Mouse (Mus musculus) left cerebral cortex, adult 2 months (tissue): ENCODE data around the gene Jsrp1. TPM values are rescaled to one million over a fixed set of nuclear protein-coding genes. Genes with fewer than 3 reads are reported as not detected.
"Not testable (repeated sequence)": the region's sequence is repeated elsewhere in the genome, so short reads cannot be mapped to it uniquely, and the experiment has no call there.

ENCODE experiments used
- DNase-seq, 2 experiments: peaks; one replicate each; pipeline ENCODE4 v3.0.0; 2021 to 2022; ENCODE audit warnings: low spot score in 2 of 2, mixed read lengths in 1 of 2; ENCODE audit errors: extremely low spot score in 1 of 2
- H3K27ac ChIP-seq: fragments of 200-600 bp; 2 replicates; pipeline ENCODE4 v1.8.1; 2022
- H3K4me3 ChIP-seq: fragments of 200-600 bp; 2 replicates; pipeline ENCODE4 v1.8.1; 2022
- CTCF ChIP-seq: fragments of 200-600 bp; IDR thresholded peaks from 2 replicates; pipeline ENCODE4 v1.8.1; 2022; ENCODE audit warnings: antibody characterized with exemption, mild to moderate bottlenecking, moderate library complexity
- intact Hi-C: fragments of 180-260 bp; cut with DNase I; formaldehyde crosslinking; loops from one replicate; pipeline ENCODE4 v1.15.1; 2025
- total RNA-seq, 2 experiments: library from RNA; stranded (reverse); gene quantifications; 2 replicates each; pipeline ENCODE4 v1.2.3; 2021

Gene Jsrp1
- total RNA-seq, 2 experiments from 2014 or later: 5.9 to 7.4 TPM

- no peak for DNase-seq
- TF ChIP-seq CTCF: no peak
- intact Hi-C loops: no loop called here
- Histone ChIP-seq H3K27ac (no peak overlapping the region), H3K4me3 (no peak overlapping the region)
These were observed 17.8 kb upstream of the Jsrp1 start for GRCm38 (mm10) chr10:80831136-80831535.

GRCm38 (mm10) chr10:80829359-80830278 is 16.3 kb upstream of the Jsrp1 start:
- H3K4me3 ChIP-seq: no peak overlapping the region
- intact Hi-C loops: loop anchor here (5.0 kb wide), 1 partner anchor 168 kb away; no protein-coding TSS in a partner anchor
- no peak for DNase-seq
- H3K27ac ChIP-seq: no peak overlapping the region
- TF ChIP-seq CTCF: no peak

GRCm38 (mm10) chr10:80828587-80828986 is 15.3 kb upstream of the Jsrp1 start:
- DNase-seq, H3K27ac ChIP-seq: not testable (repeated sequence)
- H3K4me3 ChIP-seq: peak overlapping the region; percentile 93
- intact Hi-C loops: loop anchor here (5.0 kb wide), 1 partner anchor 169 kb away; no protein-coding TSS in a partner anchor

GRCm38 (mm10) chr10:80827870-80828420 is 14.6 kb upstream of the Jsrp1 start:
- intact Hi-C loops: loop anchor here (5.0 kb wide), 1 partner anchor 169 kb away; no protein-coding TSS in a partner anchor
- Histone ChIP-seq H3K27ac (no peak overlapping the region), H3K4me3 (peak overlapping the region; percentile 93)
- no peak for TF ChIP-seq CTCF
- DNase-seq: no peak

- no peak for TF ChIP-seq CTCF
- intact Hi-C loops: loop anchor here (5.0 kb wide), 1 partner anchor 170 kb away; no protein-coding TSS in a partner anchor
- Histone ChIP-seq H3K27ac (peak overlapping the region; percentile 98), H3K4me3 (peak overlapping the region; percentile 93)
- DNase-seq: no peak
These were observed 14.0 kb upstream of the Jsrp1 start for GRCm38 (mm10) chr10:80827063-80827869.

GRCm38 (mm10) chr10:80826151-80827062 is 13.1 kb upstream of the Jsrp1 start, which contains the start of gene Oaz1:
Oaz1 (plus strand) TSS chr10:80826656.
- Histone ChIP-seq H3K27ac (peak within 1 kb of the TSS; percentile 98), H3K4me3 (peak within 1 kb of the TSS; percentile 93)
- peak; percentile 14 for TF ChIP-seq CTCF
- intact Hi-C loops: loop anchor here (1.0 to 5.0 kb wide), 2 partner anchors 29 to 171 kb away; partner anchors contain the start of genes Lsm7 and Sppl2b
- DNase-seq: peak; percentile 98 to 99

GRCm38 (mm10) chr10:80824827-80825226 is 11.5 kb upstream of the Jsrp1 start:
- DNase-seq: no peak
- no peak overlapping the region for H3K27ac ChIP-seq
- no peak for TF ChIP-seq CTCF
- intact Hi-C loops: loop anchor here (5.0 kb wide), 1 partner anchor 172 kb away; no protein-coding TSS in a partner anchor
- H3K4me3 ChIP-seq: no peak overlapping the region

GRCm38 (mm10) chr10:80823847-80824643 is 10.7 kb upstream of the Jsrp1 start:
- no peak for TF ChIP-seq CTCF
- DNase-seq: no peak
- H3K4me3 ChIP-seq: no peak overlapping the region
- no peak overlapping the region for H3K27ac ChIP-seq
- intact Hi-C loops: loop anchor here (2.0 kb wide), 1 partner anchor 57 kb away; no protein-coding TSS in a partner anchor

- intact Hi-C loops: loop anchor here (2.0 kb wide), 1 partner anchor 57 kb away; no protein-coding TSS in a partner anchor
- no peak; the same call in 1 of the 2 replicates for TF ChIP-seq CTCF
- no peak overlapping the region for H3K4me3 ChIP-seq
- DNase-seq: no peak
- no peak overlapping the region for H3K27ac ChIP-seq
These were observed 10.0 kb upstream of the Jsrp1 start for GRCm38 (mm10) chr10:80823316-80823715.

- intact Hi-C loops: loop anchor here (2.0 kb wide), 1 partner anchor 58 kb away; no protein-coding TSS in a partner anchor
- H3K4me3 ChIP-seq: no peak overlapping the region
These were observed 9.2 kb upstream of the Jsrp1 start for GRCm38 (mm10) chr10:80822528-80822927.

More at GRCm38 (mm10) chr10:80822528-80822927, 9.2 kb upstream of the Jsrp1 start:
- no peak overlapping the region for H3K27ac ChIP-seq
- TF ChIP-seq CTCF: no peak
- no peak for DNase-seq
